Mouse (Mus musculus): ENCODE measurements around the gene Il18rap. TPM values are rescaled to one million over a fixed set of nuclear protein-coding genes. Genes with fewer than 3 reads are reported as not detected.

Il18rap gene
- 0.08 and 0.10 TPM in 2 replicates for polyA plus RNA-seq (2016; fragmentation: Nextera tagmentation; extraction: Ambion mirVana)

GRCm38 (mm10) chr1:40514851-40515585 lies at the start of gene Il18rap:
Il18rap (plus strand) TSS chr1:40515362.
- ATAC-seq (ENCODE audit: insufficient number of reproducible peaks, low FRiP score), result no peak
- WGBS, result 57% methylated on average over 9 of the region's 9 CpGs
- no peak within 1 kb of the TSS for H3K9ac ChIP-seq

GRCm38 (mm10) chr1:40465477-40466430 lies 49.4 kb upstream of the Il18rap start, which contains the start of gene Il18r1:
Il18r1 (plus strand) TSS chr1:40465552.
- no peak for ATAC-seq (ENCODE audit: insufficient number of reproducible peaks, low FRiP score)
- peak within 1 kb of the TSS; percentile 35; the same call in 1 of the 2 replicates for H3K4me2 ChIP-seq
- H3K9me3 ChIP-seq (replicated peaks), result no peaks in the 10 kb centered on the region
- H3K36me3 ChIP-seq, result no peaks in the 10 kb centered on the region
- no peak within 1 kb of the TSS for H3K9ac ChIP-seq
- no peak within 1 kb of the TSS for H3K27ac ChIP-seq (ENCODE audit: poor library complexity, severe bottlenecking)
- H3K4me3 ChIP-seq, result no peak within 1 kb of the TSS
- WGBS, result 33% methylated on average over 20 of the region's 20 CpGs
- H3K27me3 ChIP-seq (replicated peaks), result peaks cover 5% of the 10 kb centered on the region
- H3K4me1 ChIP-seq (replicated peaks), result 0 out of 2 replicates have a peak, but pooled peaks cover 3% of the 10 kb centered on the region

More at GRCm38 (mm10) chr1:40514851-40515585, at the start of gene Il18rap:
- no peaks in the 10 kb centered on the region for H3K36me3 ChIP-seq
- no peaks in the 10 kb centered on the region for H3K4me1 ChIP-seq (replicated peaks)
- H3K27me3 ChIP-seq (replicated peaks), result no peaks in the 10 kb centered on the region
- 0 out of 2 replicates have a peak, but pooled peaks cover 3% of the 10 kb centered on the region for H3K9me3 ChIP-seq (replicated peaks)
- no peak within 1 kb of the TSS for H3K27ac ChIP-seq (ENCODE audit: poor library complexity, severe bottlenecking)
- H3K4me2 ChIP-seq, result no peak within 1 kb of the TSS
- H3K4me3 ChIP-seq, result no peak within 1 kb of the TSS

- H3K27me3 ChIP-seq (replicated peaks), result peaks cover 5% of the 10 kb centered on the region
- no peak overlapping the region for H3K9ac ChIP-seq
- no peak overlapping the region for H3K4me2 ChIP-seq
- no peak overlapping the region for H3K27ac ChIP-seq (ENCODE audit: poor library complexity, severe bottlenecking)
- WGBS, result 79% methylated on average over 4 of the region's 4 CpGs
- H3K4me3 ChIP-seq, result no peak overlapping the region
- no peaks in the 10 kb centered on the region for H3K36me3 ChIP-seq
- no peaks in the 10 kb centered on the region for H3K9me3 ChIP-seq (replicated peaks)
- H3K4me1 ChIP-seq (replicated peaks), result 0 out of 2 replicates have a peak, but pooled peaks cover 3% of the 10 kb centered on the region
- no peak for ATAC-seq (ENCODE audit: insufficient number of reproducible peaks, low FRiP score)
These were observed 47.9 kb upstream of the Il18rap start for GRCm38 (mm10) chr1:40467306-40467705.

- Histone ChIP-seq H3K4me1 (replicated peaks) (0 out of 2 replicates have a peak, but pooled peaks cover 3% of the 10 kb centered on the region), H3K4me3 (no peak overlapping the region), H3K36me3 (no peaks in the 10 kb centered on the region), H3K9me3 (replicated peaks) (no peaks in the 10 kb centered on the region), H3K9ac (no peak overlapping the region), H3K27ac (ENCODE audit: poor library complexity, severe bottlenecking) (no peak overlapping the region), H3K27me3 (replicated peaks) (peaks cover 5% of the 10 kb centered on the region), H3K4me2 (no peak overlapping the region)
- ATAC-seq (ENCODE audit: insufficient number of reproducible peaks, low FRiP score), result no peak
- 52% methylated on average over 2 of the region's 2 CpGs for WGBS
These were observed 46.4 kb upstream of the Il18rap start for GRCm38 (mm10) chr1:40468805-40469204.

GRCm38 (mm10) chr1:40469900-40470299 lies 45.3 kb upstream of the Il18rap start:
- Histone ChIP-seq H3K4me3 (no peak overlapping the region), H3K9me3 (replicated peaks) (no peaks in the 10 kb centered on the region), H3K36me3 (no peaks in the 10 kb centered on the region), H3K4me2 (no peak overlapping the region), H3K27ac (ENCODE audit: poor library complexity, severe bottlenecking) (no peak overlapping the region), H3K4me1 (replicated peaks) (0 out of 2 replicates have a peak, but pooled peaks cover 3% of the 10 kb centered on the region), H3K9ac (no peak overlapping the region), H3K27me3 (replicated peaks) (peaks cover 5% of the 10 kb centered on the region)
- no peak for ATAC-seq (ENCODE audit: insufficient number of reproducible peaks, low FRiP score)
- WGBS, result 84% methylated on average over 12 of the region's 12 CpGs

- Histone ChIP-seq H3K27me3 (replicated peaks) (no peaks in the 10 kb centered on the region), H3K4me1 (replicated peaks) (no peaks in the 10 kb centered on the region), H3K36me3 (no peaks in the 10 kb centered on the region), H3K4me2 (no peak overlapping the region), H3K9me3 (replicated peaks) (no peaks in the 10 kb centered on the region), H3K4me3 (no peak overlapping the region), H3K27ac (ENCODE audit: poor library complexity, severe bottlenecking) (no peak overlapping the region), H3K9ac (no peak overlapping the region)
- 87% methylated on average over 1 of the region's 1 CpGs for whole genome bisulfite sequencing
- no peak for ATAC-seq (ENCODE audit: insufficient number of reproducible peaks, low FRiP score)
These were observed 42.8 kb upstream of the Il18rap start for GRCm38 (mm10) chr1:40472401-40472800.

- Histone ChIP-seq H3K4me2 (no peak overlapping the region), H3K4me3 (no peak overlapping the region), H3K4me1 (replicated peaks) (no peaks in the 10 kb centered on the region), H3K9me3 (replicated peaks) (no peaks in the 10 kb centered on the region), H3K36me3 (no peaks in the 10 kb centered on the region), H3K27me3 (replicated peaks) (no peaks in the 10 kb centered on the region), H3K27ac (ENCODE audit: poor library complexity, severe bottlenecking) (no peak overlapping the region), H3K9ac (no peak overlapping the region)
- WGBS, result 73% methylated on average over 4 of the region's 4 CpGs
- ATAC-seq (ENCODE audit: insufficient number of reproducible peaks, low FRiP score), result no peak
These were observed 41.5 kb upstream of the Il18rap start for GRCm38 (mm10) chr1:40473640-40474039.

- Histone ChIP-seq H3K4me2 (no peak overlapping the region), H3K9ac (no peak overlapping the region), H3K27ac (ENCODE audit: poor library complexity, severe bottlenecking) (no peak overlapping the region), H3K27me3 (replicated peaks) (no peaks in the 10 kb centered on the region), H3K9me3 (replicated peaks) (no peaks in the 10 kb centered on the region), H3K36me3 (no peaks in the 10 kb centered on the region), H3K4me1 (replicated peaks) (no peaks in the 10 kb centered on the region), H3K4me3 (no peak overlapping the region)
- ATAC-seq (ENCODE audit: insufficient number of reproducible peaks, low FRiP score), result no peak
- 53% methylated on average over 5 of the region's 5 CpGs for WGBS
These were observed 40.8 kb upstream of the Il18rap start for GRCm38 (mm10) chr1:40474336-40474735.

GRCm38 (mm10) chr1:40475697-40476096 lies 39.5 kb upstream of the Il18rap start:
- no peak overlapping the region for H3K4me2 ChIP-seq
- ATAC-seq (ENCODE audit: insufficient number of reproducible peaks, low FRiP score), result no peak
- no peaks in the 10 kb centered on the region for H3K9me3 ChIP-seq (replicated peaks)
- no peak overlapping the region for H3K27ac ChIP-seq (ENCODE audit: poor library complexity, severe bottlenecking)
- WGBS, result 55% methylated on average over 3 of the region's 3 CpGs
- no peaks in the 10 kb centered on the region for H3K36me3 ChIP-seq
- no peaks in the 10 kb centered on the region for H3K4me1 ChIP-seq (replicated peaks)
- no peak overlapping the region for H3K4me3 ChIP-seq
- H3K9ac ChIP-seq, result no peak overlapping the region
- no peaks in the 10 kb centered on the region for H3K27me3 ChIP-seq (replicated peaks)

- no peak overlapping the region for H3K4me3 ChIP-seq
- no peak overlapping the region for H3K27ac ChIP-seq (ENCODE audit: poor library complexity, severe bottlenecking)
- no peaks in the 10 kb centered on the region for H3K36me3 ChIP-seq
- H3K9ac ChIP-seq, result no peak overlapping the region
- no peaks in the 10 kb centered on the region for H3K9me3 ChIP-seq (replicated peaks)
- 56% methylated on average over 4 of the region's 4 CpGs for WGBS
- no peaks in the 10 kb centered on the region for H3K27me3 ChIP-seq (replicated peaks)
- H3K4me1 ChIP-seq (replicated peaks), result no peaks in the 10 kb centered on the region
- no peak overlapping the region for H3K4me2 ChIP-seq
- no peak for ATAC-seq (ENCODE audit: insufficient number of reproducible peaks, low FRiP score)
These were observed 38.4 kb upstream of the Il18rap start for GRCm38 (mm10) chr1:40476756-40477155.

GRCm38 (mm10) chr1:40479505-40479923 lies 35.6 kb upstream of the Il18rap start:
- Histone ChIP-seq H3K9me3 (replicated peaks) (no peaks in the 10 kb centered on the region), H3K4me3 (no peak overlapping the region), H3K27ac (ENCODE audit: poor library complexity, severe bottlenecking) (no peak overlapping the region), H3K27me3 (replicated peaks) (no peaks in the 10 kb centered on the region), H3K36me3 (no peaks in the 10 kb centered on the region), H3K9ac (no peak overlapping the region), H3K4me2 (no peak overlapping the region), H3K4me1 (replicated peaks) (no peaks in the 10 kb centered on the region)
- 63% methylated on average over 6 of the region's 6 CpGs for WGBS
- no peak for ATAC-seq (ENCODE audit: insufficient number of reproducible peaks, low FRiP score)
